Mouse (Mus musculus) midbrain, postnatal 0 days (tissue): ENCODE measurements around the gene Tmem150b. TPM values are rescaled to one million over a fixed set of nuclear protein-coding genes. Genes with fewer than 3 reads are reported as not detected.

Source experiments
- ATAC-seq: fragments of 200-750 bp; cut with Nextera tagmentation; 2 replicates; pipeline ENCODE4 v1.8.0; 2017; ENCODE audit warnings: moderate number of reproducible peaks, mild to moderate bottlenecking, moderate TSS enrichment, moderate library complexity; ENCODE audit not compliant: low FRiP score
- DNase-seq: peaks from one replicate; pipeline ENCODE4 v3.0.0-alpha.2; 2015; ENCODE audit warnings: low spot score
- H3K27ac ChIP-seq: fragments of 300-500 bp; sonication (generic); 2 replicates; pipeline ENCODE4 v1.5.1; 2014; ENCODE audit warnings: low read depth, mild to moderate bottlenecking, low read length, mixed read lengths
- H3K27me3 ChIP-seq: fragments of 300-500 bp; sonication (generic); 2 replicates; pipeline ENCODE4 v1.6.1; 2014; ENCODE audit warnings: low read length, control low read depth, mixed read lengths; ENCODE audit not compliant: insufficient read depth
- H3K36me3 ChIP-seq: fragments of 300-500 bp; sonication (generic); 2 replicates; pipeline ENCODE4 v1.6.1; 2014; ENCODE audit warnings: low read length, control low read depth, mixed read lengths; ENCODE audit not compliant: insufficient read depth
- H3K4me1 ChIP-seq: fragments of 300-500 bp; sonication (generic); 2 replicates; pipeline ENCODE4 v1.6.1; 2014; ENCODE audit warnings: mild to moderate bottlenecking, control low read depth, antibody characterized with exemption, low read length, mixed read lengths; ENCODE audit not compliant: insufficient read depth
- H3K4me2 ChIP-seq: fragments of 300-500 bp; sonication (generic); 2 replicates; pipeline ENCODE4 v1.6.1; 2014; ENCODE audit warnings: low read depth, mild to moderate bottlenecking, low read length, mixed read lengths; ENCODE audit not compliant: poor library complexity, severe bottlenecking
- H3K4me3 ChIP-seq: fragments of 300-500 bp; sonication (generic); 2 replicates; pipeline ENCODE4 v1.5.1; 2014; ENCODE audit warnings: low read depth, mild to moderate bottlenecking, low read length, moderate library complexity
- H3K9ac ChIP-seq: fragments of 300-500 bp; sonication (generic); replicated peaks from 2 replicates; pipeline ENCODE4 v1.6.1; 2014; ENCODE audit warnings: mild to moderate bottlenecking, low read length, moderate library complexity, mixed read lengths; ENCODE audit not compliant: poor library complexity, severe bottlenecking
- H3K9me3 ChIP-seq: fragments of 300-500 bp; sonication (generic); 2 replicates; pipeline ENCODE4 v1.6.1; 2016; ENCODE audit warnings: low read length, control low read depth
- CTCF ChIP-seq: IDR thresholded peaks from 2 replicates; pipeline ENCODE4 v1.5.1; 2016; ENCODE audit warnings: antibody characterized with exemption, mild to moderate bottlenecking
- WGBS: fragments of 180-500 bp; shearing (Covaris S2); extraction: QIAGEN DNeasy Blood & Tissue Kit; methylation state at CpG from one replicate; pipeline ENCODE4 v1.1.7; 2014; 5-methylcytosine and 5-hydroxymethylcytosine counted together
- polyA plus RNA-seq: library from polyadenylated mRNA; unstranded; fragments of >200 nt; fragmentation: Nextera tagmentation; extraction: Ambion mirVana; gene quantifications from 2 replicates; pipeline ENCODE4 v1.2.1, GENCODE M21; 2015
- total RNA-seq: library from RNA; depleted of rRNA; stranded (reverse); fragments of >200 nt; gene quantifications from 2 replicates; pipeline ENCODE4 v1.2.3, GENCODE M21; 2014

Tmem150b gene
- total and polyA plus RNA-seq, 2 experiments from 2014 or later = 0.23 TPM; not detected in 1

GRCm38 (mm10) chr7:4739544-4740275 is 14.7 kb upstream of the Tmem150b start, which contains the start of gene Kmt5c:
Gene Kmt5c (plus strand): TSS chr7:4740115.
- under 1% methylated on average over 35 of the region's 44 CpGs for WGBS

GRCm38 (mm10) chr7:4739041-4739543 is 14.0 kb upstream of the Tmem150b start:
- H3K9me3 ChIP-seq = no peaks in the 10 kb centered on the region
- no peak for TF ChIP-seq CTCF
- peak overlapping the region; percentile 29; the same call in 1 of the 2 replicates for H3K4me3 ChIP-seq
- 0 out of 2 replicates have a peak, but pooled peaks cover 3% of the 10 kb centered on the region for H3K36me3 ChIP-seq
- WGBS = 41% methylated on average over 10 of the region's 10 CpGs
- peak overlapping the region; percentile 47 for H3K27ac ChIP-seq
- H3K9ac ChIP-seq = no peak overlapping the region
- no peak for DNase-seq
- ATAC-seq = no peak
- H3K4me2 ChIP-seq = peak overlapping the region; percentile 37
- H3K4me1 ChIP-seq = peaks cover 14% of the 10 kb centered on the region; the same call in 1 of the 2 replicates
- no peaks in the 10 kb centered on the region for H3K27me3 ChIP-seq

More at GRCm38 (mm10) chr7:4739544-4740275, 14.7 kb upstream of the Tmem150b start, which contains the start of gene Kmt5c:
- Histone ChIP-seq H3K27ac (peak within 1 kb of the TSS; percentile 93), H3K4me2 (peak within 1 kb of the TSS; percentile 89), H3K4me3 (peak within 1 kb of the TSS; percentile 77), H3K36me3 (0 out of 2 replicates have a peak, but pooled peaks cover 3% of the 10 kb centered on the region), H3K9me3 (no peaks in the 10 kb centered on the region), H3K9ac (peak within 1 kb of the TSS; percentile 77), H3K27me3 (no peaks in the 10 kb centered on the region), H3K4me1 (peaks cover 14% of the 10 kb centered on the region; the same call in 1 of the 2 replicates)
- DNase-seq (peak; percentile 100), ATAC-seq (peak; percentile 97)
- TF ChIP-seq CTCF = peak; percentile 60

- no peak for DNase-seq
- ATAC-seq = no peak
- Histone ChIP-seq H3K9ac (no peak overlapping the region), H3K4me2 (no peak overlapping the region), H3K36me3 (no peaks in the 10 kb centered on the region), H3K27ac (no peak overlapping the region), H3K27me3 (no peaks in the 10 kb centered on the region), H3K4me3 (no peak overlapping the region), H3K9me3 (no peaks in the 10 kb centered on the region), H3K4me1 (no peaks in the 10 kb centered on the region)
- no peak for TF ChIP-seq CTCF
- WGBS = 82% methylated on average over 6 of the region's 6 CpGs
These were observed 7.9 kb upstream of the Tmem150b start for GRCm38 (mm10) chr7:4732968-4733392.

- H3K36me3 ChIP-seq = no peaks in the 10 kb centered on the region
- TF ChIP-seq CTCF = no peak
- no peak overlapping the region for H3K27ac ChIP-seq
- DNase-seq = no peak
- H3K4me1 ChIP-seq = no peaks in the 10 kb centered on the region
- no peak for ATAC-seq
- no peak overlapping the region for H3K9ac ChIP-seq
- H3K4me2 ChIP-seq = no peak overlapping the region
- H3K4me3 ChIP-seq = no peak overlapping the region
- H3K27me3 ChIP-seq = no peaks in the 10 kb centered on the region
- 87% methylated on average over 5 of the region's 5 CpGs for WGBS
- H3K9me3 ChIP-seq = no peaks in the 10 kb centered on the region
These were observed 6.0 kb upstream of the Tmem150b start for GRCm38 (mm10) chr7:4731090-4731489.

- Histone ChIP-seq H3K9me3 (no peaks in the 10 kb centered on the region), H3K27ac (no peak overlapping the region), H3K9ac (no peak overlapping the region), H3K36me3 (no peaks in the 10 kb centered on the region), H3K4me2 (no peak overlapping the region), H3K27me3 (no peaks in the 10 kb centered on the region), H3K4me1 (peaks cover 3% of the 10 kb centered on the region; the same call in 1 of the 2 replicates), H3K4me3 (no peak overlapping the region)
- no peak for ATAC-seq
- no peak for TF ChIP-seq CTCF
- DNase-seq = no peak
- 92% methylated on average over 3 of the region's 3 CpGs for WGBS
These were observed 690 bp downstream of the Tmem150b start for GRCm38 (mm10) chr7:4724359-4724758.

GRCm38 (mm10) chr7:4723508-4723907 is 1.5 kb downstream of the Tmem150b start:
- Histone ChIP-seq H3K9ac (peak overlapping the region; percentile 48), H3K4me2 (peak overlapping the region; percentile 50), H3K4me1 (peaks cover 3% of the 10 kb centered on the region; the same call in 1 of the 2 replicates), H3K27ac (no peak overlapping the region), H3K4me3 (peak overlapping the region; percentile 25), H3K27me3 (no peaks in the 10 kb centered on the region), H3K36me3 (no peaks in the 10 kb centered on the region), H3K9me3 (no peaks in the 10 kb centered on the region)
- DNase-seq (peak; percentile 51), ATAC-seq (peak; percentile 52; the same call in 1 of the 2 replicates)
- 33% methylated on average over 12 of the region's 12 CpGs for WGBS
- TF ChIP-seq CTCF = no peak
